Mouse (Mus musculus): Measurements from ENCODE around the gene Cdc20b. TPM values are rescaled to one million over a fixed set of nuclear protein-coding genes. Genes with fewer than 3 reads are reported as not detected.

Gene Cdc20b
- polyA plus RNA-seq, 1 experiment from 2014 or later = 0.19 TPM

GRCm38 (mm10) chr13:113034271-113034886 is 532 bp upstream of the Cdc20b start:
- H3K4me1 ChIP-seq = peaks cover 34% of the 10 kb centered on the region
- no peaks in the 10 kb centered on the region for H3K36me3 ChIP-seq (replicated peaks)
- no peak overlapping the region for H3K27ac ChIP-seq (replicated peaks)
- H3K9me3 ChIP-seq = no peaks in the 10 kb centered on the region
- 2% methylated on average over 11 of the region's 11 CpGs for WGBS
- DNase-seq (ENCODE audit: low spot score) = peak; percentile 38
- peak overlapping the region; percentile 66 for H3K4me3 ChIP-seq
- H3K27me3 ChIP-seq (replicated peaks; ENCODE audit: low read depth, poor library complexity, severe bottlenecking) = peaks cover 70% of the 10 kb centered on the region

GRCm38 (mm10) chr13:113035852-113036251 is 941 bp downstream of the Cdc20b start:
- Histone ChIP-seq H3K9me3 (no peaks in the 10 kb centered on the region), H3K4me3 (peak overlapping the region; percentile 66), H3K27me3 (replicated peaks; ENCODE audit: low read depth, poor library complexity, severe bottlenecking) (peaks cover 57% of the 10 kb centered on the region), H3K36me3 (replicated peaks) (no peaks in the 10 kb centered on the region), H3K4me1 (peaks cover 37% of the 10 kb centered on the region), H3K27ac (replicated peaks) (no peak overlapping the region)
- peak; percentile 77 for DNase-seq (ENCODE audit: low spot score)
- 0% methylated on average over 4 of the region's 4 CpGs for WGBS

GRCm38 (mm10) chr13:113044876-113045275 is 10.0 kb downstream of the Cdc20b start:
- Histone ChIP-seq H3K4me1 (peaks cover 13% of the 10 kb centered on the region), H3K27me3 (replicated peaks; ENCODE audit: low read depth, poor library complexity, severe bottlenecking) (no peaks in the 10 kb centered on the region), H3K4me3 (peak overlapping the region; percentile 69), H3K36me3 (replicated peaks) (peaks cover 35% of the 10 kb centered on the region), H3K27ac (replicated peaks) (no peak overlapping the region; the same call in 1 of the 2 replicates), H3K9me3 (no peaks in the 10 kb centered on the region)
- no peak for DNase-seq (ENCODE audit: low spot score)
- WGBS = 82% methylated on average over 3 of the region's 3 CpGs

- H3K27me3 ChIP-seq (replicated peaks; ENCODE audit: low read depth, poor library complexity, severe bottlenecking) = no peaks in the 10 kb centered on the region
- H3K4me3 ChIP-seq = peak overlapping the region; percentile 69
- no peaks in the 10 kb centered on the region for H3K9me3 ChIP-seq
- peaks cover 35% of the 10 kb centered on the region for H3K36me3 ChIP-seq (replicated peaks)
- 32% methylated on average over 18 of the region's 18 CpGs for WGBS
- peaks cover 13% of the 10 kb centered on the region for H3K4me1 ChIP-seq
- peak overlapping the region; percentile 86 for H3K27ac ChIP-seq (replicated peaks)
- DNase-seq (ENCODE audit: low spot score) = no peak
Measured at GRCm38 (mm10) chr13:113045458-113046110, 10.7 kb downstream of the Cdc20b start.

GRCm38 (mm10) chr13:113046211-113046883 is 11.4 kb downstream of the Cdc20b start, which contains the start of gene Gpx8:
Gene Gpx8, minus strand, starts transcription at chr13:113046410.
- peaks cover 32% of the 10 kb centered on the region for H3K36me3 ChIP-seq (replicated peaks)
- H3K9me3 ChIP-seq = no peaks in the 10 kb centered on the region
- H3K4me3 ChIP-seq = peak within 1 kb of the TSS; percentile 69
- DNase-seq (ENCODE audit: low spot score) = peak; percentile 86
- peaks cover 13% of the 10 kb centered on the region for H3K4me1 ChIP-seq
- H3K27me3 ChIP-seq (replicated peaks; ENCODE audit: low read depth, poor library complexity, severe bottlenecking) = no peaks in the 10 kb centered on the region
- peak within 1 kb of the TSS; percentile 86 for H3K27ac ChIP-seq (replicated peaks)
- 7% methylated on average over 21 of the region's 21 CpGs for WGBS

- DNase-seq (ENCODE audit: low spot score) = no peak
- Histone ChIP-seq H3K4me3 (peak overlapping the region; percentile 69; the same call in 1 of the 2 replicates), H3K4me1 (peaks cover 13% of the 10 kb centered on the region), H3K9me3 (no peaks in the 10 kb centered on the region), H3K36me3 (replicated peaks) (peaks cover 26% of the 10 kb centered on the region), H3K27me3 (replicated peaks; ENCODE audit: low read depth, poor library complexity, severe bottlenecking) (no peaks in the 10 kb centered on the region), H3K27ac (replicated peaks) (no peak overlapping the region)
Measured at GRCm38 (mm10) chr13:113047018-113047417, 12.1 kb downstream of the Cdc20b start.

- peaks cover 20% of the 10 kb centered on the region for H3K36me3 ChIP-seq (replicated peaks)
- no peak for DNase-seq (ENCODE audit: low spot score)
- no peaks in the 10 kb centered on the region for H3K27me3 ChIP-seq (replicated peaks; ENCODE audit: low read depth, poor library complexity, severe bottlenecking)
- WGBS = 76% methylated on average over 3 of the region's 3 CpGs
- H3K27ac ChIP-seq (replicated peaks) = no peak overlapping the region
- H3K9me3 ChIP-seq = no peaks in the 10 kb centered on the region
- peaks cover 13% of the 10 kb centered on the region for H3K4me1 ChIP-seq
- H3K4me3 ChIP-seq = no peak overlapping the region
Measured at GRCm38 (mm10) chr13:113047647-113048046, 12.7 kb downstream of the Cdc20b start.

- DNase-seq (ENCODE audit: low spot score) = no peak
- no peaks in the 10 kb centered on the region for H3K9me3 ChIP-seq
- H3K4me1 ChIP-seq = no peaks in the 10 kb centered on the region
- no peaks in the 10 kb centered on the region for H3K36me3 ChIP-seq (replicated peaks)
- H3K27me3 ChIP-seq (replicated peaks; ENCODE audit: low read depth, poor library complexity, severe bottlenecking) = no peaks in the 10 kb centered on the region
- H3K27ac ChIP-seq (replicated peaks) = no peak overlapping the region
- H3K4me3 ChIP-seq = no peak overlapping the region
- 93% methylated on average over 8 of the region's 8 CpGs for WGBS
Measured at GRCm38 (mm10) chr13:113054230-113054629, 19.3 kb downstream of the Cdc20b start.

GRCm38 (mm10) chr13:113055826-113056225 is 20.9 kb downstream of the Cdc20b start:
- DNase-seq (ENCODE audit: low spot score) = peak; percentile 35
- Histone ChIP-seq H3K36me3 (replicated peaks) (no peaks in the 10 kb centered on the region), H3K27ac (replicated peaks) (no peak overlapping the region), H3K4me1 (no peaks in the 10 kb centered on the region), H3K27me3 (replicated peaks; ENCODE audit: low read depth, poor library complexity, severe bottlenecking) (no peaks in the 10 kb centered on the region), H3K9me3 (no peaks in the 10 kb centered on the region), H3K4me3 (no peak overlapping the region)
- WGBS = 49% methylated on average over 8 of the region's 8 CpGs

- 92% methylated on average over 6 of the region's 6 CpGs for WGBS
Measured at GRCm38 (mm10) chr13:113061746-113062145, 26.8 kb downstream of the Cdc20b start.

GRCm38 (mm10) chr13:113064542-113064941 is 29.6 kb downstream of the Cdc20b start:
- Histone ChIP-seq H3K9me3 (no peaks in the 10 kb centered on the region), H3K36me3 (replicated peaks) (no peaks in the 10 kb centered on the region), H3K4me1 (no peaks in the 10 kb centered on the region), H3K4me3 (no peak overlapping the region), H3K27me3 (replicated peaks; ENCODE audit: low read depth, poor library complexity, severe bottlenecking) (no peaks in the 10 kb centered on the region), H3K27ac (replicated peaks) (no peak overlapping the region)
- no peak for DNase-seq (ENCODE audit: low spot score)
- WGBS = 89% methylated on average over 9 of the region's 9 CpGs

More at GRCm38 (mm10) chr13:113061746-113062145, 26.8 kb downstream of the Cdc20b start:
- Histone ChIP-seq H3K36me3 (replicated peaks) (no peaks in the 10 kb centered on the region), H3K27me3 (replicated peaks; ENCODE audit: low read depth, poor library complexity, severe bottlenecking) (no peaks in the 10 kb centered on the region), H3K9me3 (no peaks in the 10 kb centered on the region), H3K27ac (replicated peaks) (no peak overlapping the region), H3K4me1 (no peaks in the 10 kb centered on the region), H3K4me3 (no peak overlapping the region)
- DNase-seq (ENCODE audit: low spot score) = no peak

- Histone ChIP-seq H3K9me3 (no peaks in the 10 kb centered on the region), H3K36me3 (replicated peaks) (no peaks in the 10 kb centered on the region), H3K4me1 (no peaks in the 10 kb centered on the region), H3K27ac (replicated peaks) (no peak overlapping the region), H3K4me3 (no peak overlapping the region), H3K27me3 (replicated peaks; ENCODE audit: low read depth, poor library complexity, severe bottlenecking) (peaks cover 1% of the 10 kb centered on the region; the same call in 1 of the 2 replicates)
- DNase-seq (ENCODE audit: low spot score) = no peak
- WGBS = 85% methylated on average over 9 of the region's 9 CpGs
Measured at GRCm38 (mm10) chr13:113079021-113079420, 44.1 kb downstream of the Cdc20b start.
